In the genomic region with DNA sequence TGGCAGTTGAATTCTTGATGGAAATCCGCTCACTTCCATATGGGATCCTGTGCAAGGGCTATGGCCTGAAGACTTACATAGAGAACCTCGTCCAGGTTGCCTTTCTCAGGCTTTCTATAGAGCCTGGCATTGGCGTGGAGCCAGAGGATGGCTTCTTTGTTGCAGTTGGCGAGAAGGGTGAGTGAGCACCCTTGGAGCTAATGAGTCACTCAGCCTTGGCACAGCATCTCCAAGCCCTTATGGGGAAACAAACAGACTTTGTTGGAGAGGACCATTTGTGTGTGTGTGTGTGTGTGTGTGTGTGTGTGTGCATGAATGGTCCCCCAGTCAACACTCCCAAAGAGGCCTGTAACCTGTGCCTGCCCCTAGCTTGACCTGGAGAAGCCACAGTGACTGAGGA, we compare ENCODE assay signal across 13 mouse cellular contexts. TPM values are rescaled to one million over a fixed set of nuclear protein-coding genes. Genes with fewer than 3 reads are reported as not detected.
A peak's percentile ranks its signal among the peaks of the same experiment; 100 is the strongest.
DNase-seq lines count a peak whose midpoint lies in the region; ATAC-seq lines count a peak whose summit lies in the region.
"Had no signal": no experiment of that assay in that cellular context is flagged by ENCODE, and none has a peak within 500 bp of the region (broad histone marks: within the 10 kb centered on the region; RNA-seq: fewer than 3 reads in every experiment).

No protein-coding gene starts in this region.

- H3K4me3 ChIP-seq in kidney, embryonic 14.5 days (ENCODE audit: low read length): no peak overlapping the region
- H3K4me3 ChIP-seq: forebrain, embryonic 10.5 days; limb, embryonic 15.5 days had no signal

- H3K9ac ChIP-seq in kidney, embryonic 14.5 days (ENCODE audit: low read depth, low read length): no peak overlapping the region
- H3K9ac ChIP-seq: limb, embryonic 15.5 days had no signal

- no peak overlapping the region for H3K4me2 ChIP-seq in kidney, embryonic 14.5 days (replicated peaks; ENCODE audit: low read depth, low read length)
- H3K4me2 ChIP-seq: limb, embryonic 15.5 days had no signal

- H3K36me3 ChIP-seq in kidney, embryonic 14.5 days (ENCODE audit: control insufficient read depth, insufficient read depth, low read length): no peaks in the 10 kb centered on the region
- H3K36me3 ChIP-seq: forebrain, embryonic 10.5 days; limb, embryonic 15.5 days had no signal

- peak; percentile 55 for DNase-seq in kidney, adult 18-20 months
- peak; percentile 85 for DNase-seq in Muller cell, postnatal 12 days (ENCODE audit: inconsistent ontology term)
- DNase-seq in adrenal gland, postnatal 36 days: peak; percentile 81 to 86
- DNase-seq in fat pad, adult 2 months (ENCODE audit: extremely low read depth, low read depth, low spot score): peak; percentile 85
- no peak for DNase-seq in heart, postnatal 25 days (ENCODE audit: low spot score)
- DNase-seq in gastrocnemius, postnatal 14 days: no peak
- DNase-seq in layer of hippocampus, adult 9-11 months: no peak
- DNase-seq: gastrocnemius, postnatal 25 days; heart, postnatal 10 days; right cerebral cortex, postnatal 14 days had no signal

- no peak overlapping the region for H3K27ac ChIP-seq in kidney, embryonic 14.5 days (ENCODE audit: low read depth, low read length)
- H3K27ac ChIP-seq: forebrain, embryonic 10.5 days; limb, embryonic 15.5 days had no signal

- H3K27me3 ChIP-seq in kidney, embryonic 14.5 days (ENCODE audit: control insufficient read depth, insufficient read depth, low read length): no peaks in the 10 kb centered on the region
- H3K27me3 ChIP-seq: limb, embryonic 15.5 days had no signal

- ATAC-seq in kidney, embryonic 14.5 days (ENCODE audit: low FRiP score, low TSS enrichment): no peak

- peaks cover 9% of the 10 kb centered on the region for H3K4me1 ChIP-seq in kidney, embryonic 14.5 days (ENCODE audit: control insufficient read depth, insufficient read depth, low read length)

- 81% methylated on average over 4 of the region's 4 CpGs for WGBS in kidney, embryonic 14.5 days

- intact Hi-C loops in heart, postnatal 25 days (cut with DNase I): no loop called here
- intact Hi-C loops in gastrocnemius, postnatal 14 days (cut with DNase I; ENCODE audit: low total_unique reads): no loop called here

- no peaks in the 10 kb centered on the region for H3K9me3 ChIP-seq in kidney, embryonic 14.5 days (ENCODE audit: control insufficient read depth, low read length)
- H3K9me3 ChIP-seq: forebrain, embryonic 10.5 days; limb, embryonic 15.5 days had no signal

RNA-seq across cellular contexts. Expression of a gene that starts 57.0 kb away (rescaled TPM):
- 11.0 and 12.7 TPM in 2 replicates for polyA plus RNA-seq in kidney, embryonic 14.5 days (2014; fragmentation: Nextera tagmentation; extraction: Ambion mirVana)
- total RNA-seq in adrenal gland, postnatal 36 days (2021): 10 to 100 TPM; 22.6 to 27.8 TPM
- 1 to 10 TPM; 7.9 to 8.3 TPM for total RNA-seq in heart, postnatal 25 days (2021)
- 100 to 1,000 TPM in 1 of 2 experiments, 10 to 100 TPM in 1; 93.8 to 112 TPM for total RNA-seq in gastrocnemius, postnatal 14 days (2021)

Comparison
In these comparisons a context has a peak if more than half of its experiments do, and no peak if none do; other contexts are left out.
1. DNase-seq: peak in kidney, adult 18-20 months (single experiment), Muller cell, postnatal 12 days (single experiment), adrenal gland, postnatal 36 days (2 of 2) and fat pad, adult 2 months (single experiment); none in heart, postnatal 25 days (single experiment), gastrocnemius, postnatal 14 days (single experiment) and layer of hippocampus, adult 9-11 months (single experiment).